Comparison of ENCODE assay signal across 9 mouse cellular contexts in genomic region chr6:87328265-87329173, GRCm38 (mm10). TPM values are rescaled to one million over a fixed set of nuclear protein-coding genes. Genes with fewer than 3 reads are reported as not detected.
DNase-seq lines count a peak whose midpoint lies in the region; ATAC-seq and TF ChIP-seq lines count a peak whose summit lies in the region.
"Had no signal": no experiment of that assay in that cellular context is flagged by ENCODE, and none has a peak within 500 bp of the region (broad histone marks: within the 10 kb centered on the region; RNA-seq: fewer than 3 reads in every experiment).

No protein-coding gene starts in this region.

- no peaks in the 10 kb centered on the region for H3K9me3 ChIP-seq in heart, embryonic 13.5 days
- no peaks in the 10 kb centered on the region for H3K9me3 ChIP-seq in lung, embryonic 14.5 days (ENCODE audit: low read depth, low read length)
- H3K9me3 ChIP-seq in embryonic facial prominence, embryonic 15.5 days (replicated peaks) = no peaks in the 10 kb centered on the region
- H3K9me3 ChIP-seq in lung, embryonic 15.5 days = no peaks in the 10 kb centered on the region

- H3K4me1 ChIP-seq in heart, embryonic 13.5 days = peaks cover 45% of the 10 kb centered on the region
- H3K4me1 ChIP-seq in lung, embryonic 14.5 days (ENCODE audit: insufficient read depth) = peaks cover 16% of the 10 kb centered on the region
- H3K4me1 ChIP-seq in embryonic facial prominence, embryonic 15.5 days = peaks cover 48% of the 10 kb centered on the region
- peaks cover 37% of the 10 kb centered on the region for H3K4me1 ChIP-seq in lung, embryonic 15.5 days

- no peak for ATAC-seq in heart, embryonic 13.5 days (ENCODE audit: extremely low read depth, insufficient number of reproducible peaks, low FRiP score, low TSS enrichment)
- 0 out of 2 replicates have a peak, but pooled peaks have one; percentile 28 for ATAC-seq in lung, embryonic 14.5 days (ENCODE audit: insufficient read depth)
- peak; percentile 55; the same call in 1 of the 2 replicates for ATAC-seq in embryonic facial prominence, embryonic 15.5 days (ENCODE audit: insufficient number of reproducible peaks, low FRiP score, low TSS enrichment, low read depth)
- ATAC-seq in lung, embryonic 15.5 days (ENCODE audit: borderline replicate concordance, extremely low read depth, low FRiP score, low TSS enrichment) = no peak

- 54% methylated on average over 22 of the region's 22 CpGs for WGBS in heart, embryonic 13.5 days
- 68% methylated on average over 22 of the region's 22 CpGs for WGBS in lung, embryonic 14.5 days
- 73% methylated on average over 22 of the region's 22 CpGs for WGBS in embryonic facial prominence, embryonic 15.5 days
- WGBS in lung, embryonic 15.5 days = 59% methylated on average over 22 of the region's 22 CpGs

- no peak for TF ChIP-seq CTCF in lung, embryonic 14.5 days (IDR thresholded peaks at IDR 0.05; ENCODE audit: low read depth)

- DNase-seq in heart, adult 9 months (ENCODE audit: low spot score in 2 of 2) = no peak
- DNase-seq in lung, embryonic 14.5 days = peak; percentile 58
- no peak for DNase-seq in lung, postnatal 25 days (ENCODE audit: low spot score)
- no peak for DNase-seq in cerebellum, postnatal 4 days (ENCODE audit: low spot score in 2 of 2)
- DNase-seq in cerebellum, postnatal 14 days = no peak
- DNase-seq: thymus, postnatal 14 days had no signal

- peak overlapping the region; percentile 51 for H3K27ac ChIP-seq in heart, embryonic 13.5 days (replicated peaks)
- H3K27ac ChIP-seq in lung, embryonic 14.5 days (ENCODE audit: low read depth) = no peak overlapping the region
- H3K27ac ChIP-seq in embryonic facial prominence, embryonic 15.5 days (replicated peaks) = 0 out of 2 replicates have a peak overlapping the region, but pooled peaks have one; percentile 23
- 0 out of 2 replicates have a peak overlapping the region, but pooled peaks have one; percentile 15 for H3K27ac ChIP-seq in lung, embryonic 15.5 days

- H3K9ac ChIP-seq in heart, embryonic 13.5 days = no peak overlapping the region
- H3K9ac ChIP-seq in lung, embryonic 14.5 days = no peak overlapping the region
- no peak overlapping the region for H3K9ac ChIP-seq in embryonic facial prominence, embryonic 15.5 days
- no peak overlapping the region for H3K9ac ChIP-seq in lung, embryonic 15.5 days

- H3K36me3 ChIP-seq in heart, embryonic 13.5 days = no peaks in the 10 kb centered on the region
- 0 out of 2 replicates have a peak, but pooled peaks cover 3% of the 10 kb centered on the region for H3K36me3 ChIP-seq in lung, embryonic 14.5 days (ENCODE audit: insufficient read depth)
- no peaks in the 10 kb centered on the region for H3K36me3 ChIP-seq in embryonic facial prominence, embryonic 15.5 days
- H3K36me3 ChIP-seq in lung, embryonic 15.5 days = no peaks in the 10 kb centered on the region

- H3K4me3 ChIP-seq in heart, embryonic 13.5 days = no peak overlapping the region
- H3K4me3 ChIP-seq in lung, embryonic 14.5 days (ENCODE audit: low read depth, low read length) = no peak overlapping the region
- no peak overlapping the region for H3K4me3 ChIP-seq in embryonic facial prominence, embryonic 15.5 days (replicated peaks)
- no peak overlapping the region for H3K4me3 ChIP-seq in lung, embryonic 15.5 days

- peaks cover 11% of the 10 kb centered on the region; the same call in 1 of the 2 replicates for H3K27me3 ChIP-seq in heart, embryonic 13.5 days (replicated peaks)
- H3K27me3 ChIP-seq in lung, embryonic 14.5 days (ENCODE audit: insufficient read depth, low read length) = no peaks in the 10 kb centered on the region
- no peaks in the 10 kb centered on the region for H3K27me3 ChIP-seq in embryonic facial prominence, embryonic 15.5 days
- no peaks in the 10 kb centered on the region for H3K27me3 ChIP-seq in lung, embryonic 15.5 days

- H3K4me2 ChIP-seq in heart, embryonic 13.5 days = peak overlapping the region; percentile 27
- H3K4me2 ChIP-seq in lung, embryonic 14.5 days = no peak overlapping the region
- no peak overlapping the region for H3K4me2 ChIP-seq in embryonic facial prominence, embryonic 15.5 days (replicated peaks)
- H3K4me2 ChIP-seq in lung, embryonic 15.5 days = no peak overlapping the region

RNA-seq across cellular contexts. Expression of gene Antxr1, which starts 7.1 kb away (rescaled TPM):
- 3.6 and 4.5 TPM in 2 replicates for polyA plus RNA-seq in heart, embryonic 13.5 days (2015; fragmentation: Nextera tagmentation; extraction: Ambion mirVana)
- polyA plus RNA-seq in lung, embryonic 14.5 days (2014; fragmentation: Nextera tagmentation; extraction: Ambion mirVana) = 15.5 and 16.8 TPM in 2 replicates
- polyA plus RNA-seq in embryonic facial prominence, embryonic 15.5 days (2015; fragmentation: Nextera tagmentation; extraction: Ambion mirVana) = 20.3 and 24.3 TPM in 2 replicates
- polyA plus RNA-seq in lung, embryonic 15.5 days (2015; fragmentation: Nextera tagmentation; extraction: Ambion mirVana) = 12.0 and 13.6 TPM in 2 replicates

RNA-seq across cellular contexts. Expression of gene Gkn1, which starts 22.2 kb away (rescaled TPM):
- polyA plus RNA-seq in heart, embryonic 13.5 days (2015; fragmentation: Nextera tagmentation; extraction: Ambion mirVana) = not detected in 2 replicates
- polyA plus RNA-seq in lung, embryonic 14.5 days (2014; fragmentation: Nextera tagmentation; extraction: Ambion mirVana) = not detected in 2 replicates
- 0.13 TPM in 1 of 2 replicates, not detected in the other for polyA plus RNA-seq in embryonic facial prominence, embryonic 15.5 days (2015; fragmentation: Nextera tagmentation; extraction: Ambion mirVana)
- not detected in 2 replicates for polyA plus RNA-seq in lung, embryonic 15.5 days (2015; fragmentation: Nextera tagmentation; extraction: Ambion mirVana)

RNA-seq across cellular contexts. Expression of gene Gkn2, which starts 44.6 kb away (rescaled TPM):
- not detected in 2 replicates for polyA plus RNA-seq in heart, embryonic 13.5 days (2015; fragmentation: Nextera tagmentation; extraction: Ambion mirVana)
- polyA plus RNA-seq in lung, embryonic 14.5 days (2014; fragmentation: Nextera tagmentation; extraction: Ambion mirVana) = not detected in 2 replicates
- not detected in 2 replicates for polyA plus RNA-seq in embryonic facial prominence, embryonic 15.5 days (2015; fragmentation: Nextera tagmentation; extraction: Ambion mirVana)
- 0.26 TPM in 1 of 2 replicates, not detected in the other for polyA plus RNA-seq in lung, embryonic 15.5 days (2015; fragmentation: Nextera tagmentation; extraction: Ambion mirVana)

Comparison
In these comparisons a context has a peak if more than half of its experiments do, and no peak if none do; other contexts are left out.
1. ATAC-seq: peak in lung, embryonic 14.5 days (single experiment) and embryonic facial prominence, embryonic 15.5 days (single experiment); none in heart, embryonic 13.5 days (single experiment) and lung, embryonic 15.5 days (single experiment).